Mouse (Mus musculus) midbrain, embryonic 10.5 days (tissue): ENCODE results near the gene Krtap13-1. TPM values are rescaled to one million over a fixed set of nuclear protein-coding genes. Genes with fewer than 3 reads are reported as not detected.
"Not testable (repeated sequence)": the region's sequence is repeated elsewhere in the genome, so short reads cannot be mapped to it uniquely, and the experiment has no call there.

Experiments used
- DNase-seq: peaks from one replicate; pipeline ENCODE4 v3.0.0-alpha.2; 2017; ENCODE audit warnings: low spot score
- H3K27ac ChIP-seq: fragments of 300-500 bp; sonication (generic); replicated peaks from 2 replicates; pipeline ENCODE4 v1.5.1; 2016; ENCODE audit warnings: mild to moderate bottlenecking
- H3K27me3 ChIP-seq: fragments of 300-500 bp; sonication (generic); 2 replicates; pipeline ENCODE4 v1.6.1; 2016; ENCODE audit warnings: low read depth, mild to moderate bottlenecking; ENCODE audit not compliant: poor library complexity, severe bottlenecking
- H3K36me3 ChIP-seq: fragments of 300-500 bp; sonication (generic); 2 replicates; pipeline ENCODE4 v1.6.1; 2016; ENCODE audit warnings: mild to moderate bottlenecking, moderate library complexity
- H3K4me1 ChIP-seq: fragments of 300-500 bp; sonication (generic); 2 replicates; pipeline ENCODE4 v1.6.1; 2016
- H3K4me3 ChIP-seq: fragments of 300-500 bp; sonication (generic); 2 replicates; pipeline ENCODE4 v1.5.1; 2016; ENCODE audit warnings: mild to moderate bottlenecking, moderate library complexity
- H3K9me3 ChIP-seq: fragments of 300-500 bp; sonication (generic); replicated peaks from 2 replicates; pipeline ENCODE4 v1.6.1; 2016; ENCODE audit warnings: mild to moderate bottlenecking
- WGBS: fragments of 180-500 bp; shearing (Covaris S2); methylation state at CpG from one replicate; pipeline ENCODE4 v1.1.7; 2016; 5-methylcytosine and 5-hydroxymethylcytosine counted together
- polyA plus RNA-seq: library from polyadenylated mRNA; unstranded; fragments of >200 nt; fragmentation: Nextera tagmentation; extraction: Ambion mirVana; gene quantifications from 2 replicates; pipeline ENCODE4 v1.2.1, GENCODE M21; 2016

The Krtap13-1 gene
- polyA plus RNA-seq, 1 experiment from 2014 or later = not detected

DNA sequence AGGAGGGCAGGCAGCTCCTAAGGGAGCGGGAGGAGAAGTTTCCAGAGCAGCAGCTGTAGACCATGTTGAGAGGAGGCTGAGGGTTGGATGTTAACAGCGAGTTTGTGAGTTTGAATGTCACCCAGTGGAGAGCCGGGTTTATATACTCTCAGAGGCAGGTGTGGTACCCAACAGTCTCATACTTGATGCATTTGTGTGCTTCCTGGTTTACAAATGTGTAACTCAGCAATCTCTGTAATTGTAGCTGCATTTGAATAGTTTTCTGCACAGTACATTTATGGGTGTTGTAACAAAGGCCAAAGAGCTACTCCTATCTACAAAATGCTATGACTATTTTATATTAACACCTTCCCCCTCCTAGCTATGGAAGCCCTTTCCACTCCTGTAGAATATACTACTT lies 22.9 kb downstream of the Krtap13-1 start, which contains the start of gene Krtap13:
TSS of gene Krtap13 (minus strand) at position 101 of the 400 bp plus-strand sequence.
- H3K4me1 ChIP-seq, H3K36me3 ChIP-seq, H3K27ac ChIP-seq, DNase-seq, H3K4me3 ChIP-seq, H3K27me3 ChIP-seq, H3K9me3 ChIP-seq: not testable (repeated sequence)
- WGBS = 81% methylated on average over 3 of the region's 3 CpGs

DNA sequence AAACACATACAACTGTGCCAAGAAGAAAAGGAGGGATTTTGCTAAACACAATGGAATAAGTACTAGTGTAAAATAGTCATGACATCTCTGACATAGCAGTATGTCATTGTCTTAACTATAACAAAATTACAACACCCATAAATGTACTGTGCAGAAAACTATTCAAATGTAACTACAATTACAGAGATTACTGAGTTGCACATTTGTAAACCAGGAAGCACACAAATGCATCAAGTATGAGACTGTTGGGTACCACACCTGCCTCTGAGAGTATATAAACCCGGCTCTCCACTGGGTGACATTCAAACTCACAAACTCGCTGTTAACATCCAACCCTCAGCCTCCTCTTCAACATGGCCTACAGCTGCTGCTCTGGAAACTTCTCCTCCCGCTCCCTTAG lies 29.9 kb downstream of the Krtap13-1 start, which contains the start of gene 2310034C09Rik:
TSS of gene 2310034C09Rik (plus strand) at position 301 of the 400 bp plus-strand sequence.
- H3K27me3 ChIP-seq, DNase-seq, H3K9me3 ChIP-seq, H3K4me1 ChIP-seq, H3K27ac ChIP-seq, H3K36me3 ChIP-seq, H3K4me3 ChIP-seq: not testable (repeated sequence)
- 90% methylated on average over 3 of the region's 3 CpGs for WGBS

DNA sequence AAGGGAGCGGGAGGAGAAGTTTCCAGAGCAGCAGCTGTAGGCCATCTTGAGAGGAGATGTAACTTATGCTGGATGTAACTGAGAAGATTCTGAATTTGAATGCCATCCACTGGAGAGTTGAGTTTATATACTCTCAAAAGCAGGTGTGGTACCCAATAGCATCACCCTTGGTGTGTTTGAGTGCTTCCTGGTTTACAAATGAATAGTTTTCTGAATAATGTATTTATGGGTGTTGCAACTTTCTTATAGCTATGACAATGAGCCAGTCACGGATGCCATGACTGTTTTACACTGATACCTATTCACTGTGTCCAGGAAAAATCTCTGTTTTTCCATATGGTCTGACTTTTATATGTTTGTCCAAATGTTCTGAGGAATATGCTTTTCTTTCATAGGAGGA lies 45.4 kb downstream of the Krtap13-1 start, which contains the start of gene 2310057N15Rik:
TSS of gene 2310057N15Rik (minus strand) at position 101 of the 400 bp plus-strand sequence.
- Histone ChIP-seq H3K4me3 (no peak within 1 kb of the TSS), H3K27ac (no peak within 1 kb of the TSS), H3K36me3 (no peaks in the 10 kb centered on the region), H3K9me3 (no peaks in the 10 kb centered on the region), H3K27me3 (no peaks in the 10 kb centered on the region), H3K4me1 (no peaks in the 10 kb centered on the region)
- no peak for DNase-seq
- WGBS = 91% methylated on average over 2 of the region's 2 CpGs

DNA sequence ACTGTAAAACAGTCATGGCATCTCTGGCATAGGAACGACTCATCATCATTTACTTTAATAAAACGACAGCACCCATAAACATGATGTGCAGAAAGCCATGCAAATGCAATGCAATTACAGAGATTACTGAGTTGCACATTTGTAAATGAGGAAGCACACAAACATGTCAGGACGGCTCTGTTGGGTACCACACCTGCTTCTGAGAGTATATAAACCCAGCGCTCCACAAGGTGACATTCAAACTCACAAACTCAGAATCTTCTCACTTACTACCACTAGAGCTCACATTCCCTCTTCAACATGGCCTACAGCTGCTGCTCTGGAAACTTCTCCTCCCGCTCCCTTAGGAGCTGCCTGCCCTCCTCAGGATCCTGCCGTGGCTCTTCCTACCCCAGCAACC lies 48.9 kb downstream of the Krtap13-1 start, which contains the start of gene Gm5965:
TSS of gene Gm5965 (plus strand) at position 301 of the 400 bp plus-strand sequence.
- Histone ChIP-seq H3K9me3 (no peaks in the 10 kb centered on the region), H3K27me3 (no peaks in the 10 kb centered on the region), H3K4me3 (no peak within 1 kb of the TSS), H3K4me1 (no peaks in the 10 kb centered on the region), H3K27ac (no peak within 1 kb of the TSS), H3K36me3 (no peaks in the 10 kb centered on the region)
- 87% methylated on average over 6 of the region's 6 CpGs for WGBS
- no peak for DNase-seq

Other genes starting within 250 kb of the Krtap13-1 start
- not detected in 2 replicates for gene Cldn17, start 221.9 kb upstream of the Krtap13-1 start, polyA plus RNA-seq
- 0.62 and 0.80 TPM in 2 replicates for gene Cldn8, start 165.7 kb upstream of the Krtap13-1 start, polyA plus RNA-seq
- gene Krtap24-1, start 116.6 kb upstream of the Krtap13-1 start, polyA plus RNA-seq = not detected in 2 replicates
- not detected in 2 replicates for gene 2310079G19Rik, start 101.2 kb upstream of the Krtap13-1 start, polyA plus RNA-seq
- not detected in 2 replicates for gene Krtap26-1, start 81.1 kb upstream of the Krtap13-1 start, polyA plus RNA-seq
- gene Krtap27-1, start 57.2 kb upstream of the Krtap13-1 start, polyA plus RNA-seq = not detected in 2 replicates
- gene 2310061N02Rik, start 20.9 kb upstream of the Krtap13-1 start, polyA plus RNA-seq = not detected in 2 replicates
- gene Krtap13, start 22.8 kb downstream of the Krtap13-1 start, polyA plus RNA-seq = not detected in 2 replicates
- gene 2310034C09Rik, start 30.0 kb downstream of the Krtap13-1 start, polyA plus RNA-seq = not detected in 2 replicates
- gene 2310057N15Rik, start 45.3 kb downstream of the Krtap13-1 start, polyA plus RNA-seq = not detected in 2 replicates
- not detected in 2 replicates for gene Gm5965, start 49.0 kb downstream of the Krtap13-1 start, polyA plus RNA-seq
- not detected in 2 replicates for gene Gm20741, start 83.4 kb downstream of the Krtap13-1 start, polyA plus RNA-seq
- gene Krtap15, start 91.4 kb downstream of the Krtap13-1 start, polyA plus RNA-seq = not detected in 2 replicates
- not detected in 2 replicates for gene Krtap14, start 97.3 kb downstream of the Krtap13-1 start, polyA plus RNA-seq
- gene Krtap19-1, start 140.5 kb downstream of the Krtap13-1 start, polyA plus RNA-seq = not detected in 2 replicates
- not detected in 2 replicates for gene Krtap19-2, start 145.4 kb downstream of the Krtap13-1 start, polyA plus RNA-seq
- gene Krtap19-3, start 149.2 kb downstream of the Krtap13-1 start, polyA plus RNA-seq = not detected in 2 replicates
- not detected in 2 replicates for gene Krtap19-4, start 156.2 kb downstream of the Krtap13-1 start, polyA plus RNA-seq
- not detected in 2 replicates for gene Krtap19-5, start 167.6 kb downstream of the Krtap13-1 start, polyA plus RNA-seq
- not detected in 2 replicates for gene Krtap19-9b, start 203.4 kb downstream of the Krtap13-1 start, polyA plus RNA-seq
- gene Krtap16-3, start 234.0 kb downstream of the Krtap13-1 start, polyA plus RNA-seq = not detected in 2 replicates